Mouse (Mus musculus) cortical plate, adult 2 months (tissue): ENCODE data around the gene Actn1. TPM values are rescaled to one million over a fixed set of nuclear protein-coding genes. Genes with fewer than 3 reads are reported as not detected.

Experiments
- H3K27ac ChIP-seq: fragments of 200-500 bp; 2 replicates; pipeline ENCODE4 v1.5.1; 2012; ENCODE audit warnings: low read length, control low read depth, inconsistent platforms; ENCODE audit not compliant: insufficient read depth
- H3K4me1 ChIP-seq: fragments of 200-500 bp; 2 replicates; pipeline ENCODE4 v1.6.1; 2011; ENCODE audit warnings: low read length; ENCODE audit not compliant: control insufficient read depth, insufficient read depth
- H3K4me3 ChIP-seq: fragments of 200-500 bp; 2 replicates; pipeline ENCODE4 v1.5.1; 2011; ENCODE audit warnings: mild to moderate bottlenecking, low read length, control low read depth; ENCODE audit not compliant: insufficient read depth
- CTCF ChIP-seq: fragments of 200-500 bp; IDR thresholded peaks from 2 replicates; pipeline ENCODE4 v1.5.1; 2011; ENCODE audit warnings: mild to moderate bottlenecking, control low read depth, low read length; ENCODE audit not compliant: insufficient read depth; ENCODE audit errors: extremely low read depth
- POLR2A ChIP-seq: fragments of 200-500 bp; IDR thresholded peaks from 2 replicates; pipeline ENCODE4 v1.6.1; 2011; ENCODE audit warnings: mild to moderate bottlenecking, low read length, control low read depth; ENCODE audit not compliant: insufficient read depth; ENCODE audit errors: extremely low read depth
- polyA plus RNA-seq: library from polyadenylated mRNA; depleted of rRNA; stranded (reverse); fragments of >200 nt; gene quantifications from 2 replicates; pipeline ENCODE4 v1.2.3, GENCODE M21; 2012

Gene Actn1
- polyA plus RNA-seq, 1 experiment: 96.3 TPM

- TF ChIP-seq POLR2A (no peak), CTCF (no peak)
- Histone ChIP-seq H3K4me1 (peaks cover 6% of the 10 kb centered on the region), H3K4me3 (no peak overlapping the region), H3K27ac (no peak overlapping the region)
Observed at GRCm38 (mm10) chr12:80217049-80217448, 43.1 kb downstream of the Actn1 start.

DNA sequence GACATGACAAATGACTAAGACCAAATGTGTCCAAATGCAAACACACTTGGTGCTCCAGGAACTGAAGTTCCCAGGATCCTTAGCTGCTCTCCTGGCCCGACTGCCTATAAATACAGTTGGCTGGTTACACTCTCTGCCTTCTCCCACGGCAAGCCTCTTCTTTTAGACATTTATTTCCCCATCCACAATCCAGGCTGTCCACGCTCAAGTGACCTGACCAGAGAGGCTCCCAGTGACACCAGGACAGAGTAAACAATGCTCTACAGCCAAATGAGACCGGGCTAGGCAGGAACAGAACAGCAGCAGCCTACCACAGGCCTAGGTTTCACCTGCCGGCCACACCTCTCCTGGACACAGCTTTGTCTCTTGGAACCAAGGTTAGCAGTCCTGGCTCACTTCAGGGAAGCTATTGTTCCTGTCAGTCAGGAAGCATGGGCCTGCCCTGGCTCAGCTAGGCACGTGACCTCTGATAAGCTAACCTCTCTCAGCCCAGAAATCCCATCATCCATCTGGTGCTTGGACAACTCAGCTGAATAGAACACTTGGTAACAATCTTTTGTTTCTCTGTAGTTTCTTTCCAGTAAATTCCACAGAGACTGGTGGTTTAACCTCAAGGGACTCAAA is 43.8 kb downstream of the Actn1 start:
- no peak for TF ChIP-seq CTCF
- no peak for TF ChIP-seq POLR2A
- H3K4me1 ChIP-seq: peaks cover 6% of the 10 kb centered on the region
- H3K4me3 ChIP-seq: no peak overlapping the region
- peak overlapping the region; percentile 30; the same call in 1 of the 2 replicates for H3K27ac ChIP-seq

DNA sequence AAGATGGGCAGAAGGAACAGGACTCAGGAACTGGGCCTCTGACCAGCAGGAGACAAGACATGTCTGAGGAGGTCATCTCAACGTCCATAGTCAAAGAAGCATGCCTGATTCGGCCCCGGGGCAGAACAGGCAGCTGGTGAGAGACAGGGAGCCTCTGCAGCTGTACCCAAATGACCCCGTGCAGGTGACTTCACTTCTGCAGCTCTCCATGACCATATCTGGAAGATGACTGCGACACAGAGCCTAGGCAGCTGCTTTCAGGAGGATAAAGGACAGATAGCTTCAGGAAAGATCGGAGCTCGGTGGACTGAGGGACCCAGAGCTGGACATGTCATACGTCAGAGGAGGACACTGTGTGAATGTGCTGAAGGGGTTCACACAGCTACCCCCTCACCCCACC is 46.4 kb downstream of the Actn1 start:
- H3K4me1 ChIP-seq: peaks cover 6% of the 10 kb centered on the region
- H3K27ac ChIP-seq: no peak overlapping the region
- no peak overlapping the region for H3K4me3 ChIP-seq
- TF ChIP-seq CTCF: no peak
- TF ChIP-seq POLR2A: no peak

DNA sequence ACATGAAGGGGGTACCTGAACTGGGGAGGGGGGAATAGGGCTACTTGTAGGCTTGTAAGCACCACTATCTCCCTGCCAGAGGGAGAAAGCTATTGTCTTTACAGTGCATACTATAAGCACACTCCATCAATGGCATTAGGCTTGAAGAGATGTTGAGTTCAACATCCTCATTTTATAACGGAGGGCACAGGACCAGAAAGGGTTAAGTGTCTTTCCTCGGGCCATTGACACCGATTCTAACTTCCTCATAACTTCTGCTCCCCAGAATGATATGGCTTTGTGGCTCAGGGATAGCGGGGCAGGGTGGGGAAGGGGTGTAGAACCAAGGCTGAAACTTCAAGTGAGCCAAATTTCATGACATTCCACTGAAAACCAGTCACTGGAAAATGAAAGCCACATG is 46.9 kb downstream of the Actn1 start:
- Histone ChIP-seq H3K27ac (no peak overlapping the region), H3K4me1 (peaks cover 6% of the 10 kb centered on the region), H3K4me3 (no peak overlapping the region)
- TF ChIP-seq POLR2A (no peak), CTCF (no peak)

- no peaks in the 10 kb centered on the region for H3K4me1 ChIP-seq
- H3K27ac ChIP-seq: no peak overlapping the region
- TF ChIP-seq POLR2A: no peak
- TF ChIP-seq CTCF: no peak
- no peak overlapping the region for H3K4me3 ChIP-seq
Observed at GRCm38 (mm10) chr12:80210791-80211612, 49.2 kb downstream of the Actn1 start.

- Histone ChIP-seq H3K27ac (no peak overlapping the region), H3K4me1 (no peaks in the 10 kb centered on the region), H3K4me3 (no peak overlapping the region)
- TF ChIP-seq POLR2A: no peak
Observed at GRCm38 (mm10) chr12:80209914-80210313, 50.3 kb downstream of the Actn1 start.

GRCm38 (mm10) chr12:80208126-80208820 is 51.9 kb downstream of the Actn1 start:
- TF ChIP-seq POLR2A: no peak
- TF ChIP-seq CTCF: no peak

GRCm38 (mm10) chr12:80203284-80203683 is 56.9 kb downstream of the Actn1 start:
- no peak overlapping the region for H3K27ac ChIP-seq
- no peaks in the 10 kb centered on the region for H3K4me1 ChIP-seq
- TF ChIP-seq CTCF (no peak), POLR2A (no peak)
- no peak overlapping the region for H3K4me3 ChIP-seq

More at GRCm38 (mm10) chr12:80208126-80208820, 51.9 kb downstream of the Actn1 start:
- Histone ChIP-seq H3K27ac (no peak overlapping the region), H3K4me1 (no peaks in the 10 kb centered on the region), H3K4me3 (no peak overlapping the region)

DNA sequence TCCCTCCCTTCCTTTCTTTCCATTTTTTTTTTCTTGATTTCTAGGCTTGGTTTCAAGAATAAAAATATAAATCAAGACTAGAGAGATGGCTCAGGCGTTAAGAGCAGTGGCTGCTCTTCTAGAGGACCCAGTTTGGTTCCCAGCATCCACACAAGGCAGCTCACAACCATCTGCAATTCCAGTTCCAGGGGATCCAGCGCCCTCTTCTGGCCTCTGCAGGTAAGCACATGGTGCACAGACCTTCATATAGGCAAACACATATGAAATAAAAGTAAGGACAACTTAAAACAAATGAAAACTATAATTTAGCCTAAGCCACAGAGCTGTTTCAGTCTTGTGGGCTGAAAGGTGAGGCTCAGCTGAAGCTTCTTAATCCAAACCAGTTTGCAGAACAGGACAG is 60.4 kb downstream of the Actn1 start:
- TF ChIP-seq CTCF (no peak), POLR2A (no peak)
- Histone ChIP-seq H3K4me1 (no peaks in the 10 kb centered on the region), H3K27ac (no peak overlapping the region), H3K4me3 (no peak overlapping the region)
